Mouse (Mus musculus) MEL (cell line): ENCODE results near the gene Golga2. TPM values are rescaled to one million over a fixed set of nuclear protein-coding genes. Genes with fewer than 3 reads are reported as not detected.

Source experiments
- DNase-seq: peaks from one replicate; pipeline ENCODE4 v3.0.0; 2011; ENCODE audit warnings: low read depth, low spot score
- H3K27ac ChIP-seq: 2 replicates; pipeline ENCODE4 v1.5.1; 2012; ENCODE audit warnings: low read depth, mild to moderate bottlenecking, control low read depth, low read length, moderate library complexity; ENCODE audit not compliant: control insufficient read depth
- H3K27me3 ChIP-seq, 2 experiments: fragments of 150-350 bp in 1 of 2; sonication (generic) in 1 of 2; 2 replicates each; pipeline ENCODE4 v1.6.1; 2012; ENCODE audit warnings: low read length in 2 of 2, mild to moderate bottlenecking in 2 of 2, improper control_type of control experiment in 1 of 2, moderate library complexity in 1 of 2; ENCODE audit not compliant: insufficient read depth in 2 of 2, control insufficient read depth in 1 of 2
- H3K36me3 ChIP-seq, 2 experiments: 2 replicates each; pipeline ENCODE4 v1.6.1; 2012 to 2014; ENCODE audit warnings: low read length in 2 of 2, improper control_type of control experiment in 1 of 2, inconsistent platforms in 1 of 2, mild to moderate bottlenecking in 1 of 2; ENCODE audit not compliant: insufficient read depth in 2 of 2, control insufficient read depth in 1 of 2
- H3K4me1 ChIP-seq, 2 experiments: fragments of 150-350 bp in 1 of 2; sonication (generic) in 1 of 2; 2 replicates each; pipeline ENCODE4 v1.6.1; 2012; ENCODE audit warnings: low read length in 2 of 2, improper control_type of control experiment in 1 of 2, mild to moderate bottlenecking in 1 of 2; ENCODE audit not compliant: insufficient read depth in 2 of 2, control insufficient read depth in 1 of 2
- H3K4me3 ChIP-seq, 2 experiments: fragments of 150-350 bp in 1 of 2; sonication (generic) in 1 of 2; 2 replicates each; pipeline ENCODE4 v1.5.1; 2012; ENCODE audit warnings: low read depth in 2 of 2, low read length in 2 of 2, mild to moderate bottlenecking in 2 of 2, moderate library complexity in 2 of 2, control low read depth in 1 of 2, improper control_type of control experiment in 1 of 2; ENCODE audit not compliant: control insufficient read depth in 1 of 2, insufficient read depth in 1 of 2
- H3K79me2 ChIP-seq: 2 replicates; pipeline ENCODE4 v1.6.1; 2012; ENCODE audit warnings: mild to moderate bottlenecking, low read length, moderate library complexity; ENCODE audit not compliant: control insufficient read depth, poor library complexity, insufficient read depth
- H3K9ac ChIP-seq: 2 replicates; pipeline ENCODE4 v1.6.1; 2012; ENCODE audit warnings: low read depth, mild to moderate bottlenecking, control low read depth, low read length, moderate library complexity; ENCODE audit not compliant: control insufficient read depth, poor library complexity, severe bottlenecking
- H3K9me3 ChIP-seq: fragments of 150-350 bp; sonication (generic); replicated peaks from 2 replicates; pipeline ENCODE4 v1.6.1; 2012; ENCODE audit warnings: mild to moderate bottlenecking, low read length, improper control_type of control experiment, moderate library complexity; ENCODE audit not compliant: insufficient read depth
- CHD1 ChIP-seq: IDR thresholded peaks from 2 replicates; pipeline ENCODE4 v1.6.1; 2012; ENCODE audit warnings: low read depth, mild to moderate bottlenecking, inconsistent platforms, low read length, improper control_type of control experiment
- CTCF ChIP-seq, 3 experiments: IDR thresholded peaks in 2 of 3; conservative IDR thresholded peaks in 1 of 3; 2 replicates each; pipeline ENCODE4 v1.5.1; 2011 to 2012; ENCODE audit warnings: low read length in 3 of 3, low read depth in 2 of 3, mild to moderate bottlenecking in 2 of 3, improper control_type of control experiment in 1 of 3, inconsistent platforms in 1 of 3, mixed read lengths in 1 of 3, moderate library complexity in 1 of 3; ENCODE audit not compliant: control insufficient read depth in 1 of 3, insufficient read depth in 1 of 3, poor library complexity in 1 of 3, severe bottlenecking in 1 of 3
- ELF1 ChIP-seq: IDR thresholded peaks from 2 replicates; pipeline ENCODE4 v1.6.1; 2014; ENCODE audit warnings: low read depth, mild to moderate bottlenecking, inconsistent platforms, low read length, improper control_type of control experiment, moderate library complexity
- EP300 ChIP-seq, 2 experiments: IDR thresholded peaks; 2 replicates each; pipeline ENCODE4 v1.6.1; 2011; ENCODE audit warnings: improper control_type of control experiment in 2 of 2, low read length in 2 of 2, low read depth in 1 of 2, mild to moderate bottlenecking in 1 of 2
- ETS1 ChIP-seq: IDR thresholded peaks from 2 replicates; pipeline ENCODE4 v1.6.1; 2012; ENCODE audit warnings: low read depth, mild to moderate bottlenecking, inconsistent platforms, low read length, improper control_type of control experiment, moderate library complexity
- GABPA ChIP-seq: IDR thresholded peaks from 2 replicates; pipeline ENCODE4 v1.6.1; 2012; ENCODE audit warnings: low read depth, mild to moderate bottlenecking, inconsistent platforms, low read length, improper control_type of control experiment, moderate library complexity
- GATA1 ChIP-seq: IDR thresholded peaks from 2 replicates; pipeline ENCODE4 v1.6.1; 2011; ENCODE audit warnings: low read depth, low read length, improper control_type of control experiment
- HCFC1 ChIP-seq: IDR thresholded peaks from 2 replicates; pipeline ENCODE4 v1.6.1; 2012; ENCODE audit warnings: low read depth, mild to moderate bottlenecking, inconsistent platforms, low read length, improper control_type of control experiment, moderate library complexity
- MYB ChIP-seq: IDR thresholded peaks from 2 replicates; pipeline ENCODE4 v1.6.1; 2011; ENCODE audit warnings: mild to moderate bottlenecking, low read depth, low read length, improper control_type of control experiment
- NELFE ChIP-seq: IDR thresholded peaks from 2 replicates; pipeline ENCODE4 v1.6.1; 2011; ENCODE audit warnings: low read depth, low read length, improper control_type of control experiment
- NRF1 ChIP-seq: IDR thresholded peaks from 2 replicates; pipeline ENCODE4 v1.6.1; 2014; ENCODE audit warnings: low read depth, mild to moderate bottlenecking, inconsistent platforms, low read length, improper control_type of control experiment, moderate library complexity; ENCODE audit not compliant: poor library complexity, insufficient read depth, severe bottlenecking
- POLR2A ChIP-seq, 2 experiments: IDR thresholded peaks; 2 replicates each; pipeline ENCODE4 v1.6.1; 2011 to 2012; ENCODE audit warnings: low read length in 2 of 2, mild to moderate bottlenecking in 2 of 2, control low read depth in 1 of 2, improper control_type of control experiment in 1 of 2, low read depth in 1 of 2, moderate library complexity in 1 of 2; ENCODE audit not compliant: control insufficient read depth in 1 of 2, insufficient read depth in 1 of 2, poor library complexity in 1 of 2
- POLR2AphosphoS5 ChIP-seq: IDR thresholded peaks from 2 replicates; pipeline ENCODE4 v1.6.1; 2012; ENCODE audit warnings: low read depth, borderline replicate concordance, mild to moderate bottlenecking, inconsistent platforms, low read length, moderate library complexity, mixed read lengths
- RAD21 ChIP-seq: IDR thresholded peaks from 2 replicates; pipeline ENCODE4 v1.6.1; 2011; ENCODE audit warnings: mild to moderate bottlenecking, low read depth, low read length, improper control_type of control experiment
- SIN3A ChIP-seq: IDR thresholded peaks from 2 replicates; pipeline ENCODE4 v1.6.1; 2012; ENCODE audit warnings: low read length, improper control_type of control experiment, inconsistent platforms
- TCF12 ChIP-seq: IDR thresholded peaks from 2 replicates; pipeline ENCODE4 v1.6.1; 2014; ENCODE audit warnings: low read depth, mild to moderate bottlenecking, inconsistent platforms, low read length, improper control_type of control experiment, moderate library complexity
- UBTF ChIP-seq: IDR thresholded peaks from 2 replicates; pipeline ENCODE4 v1.6.1; 2012; ENCODE audit warnings: low read depth, mild to moderate bottlenecking, inconsistent platforms, low read length, improper control_type of control experiment, moderate library complexity, borderline replicate concordance; ENCODE audit not compliant: insufficient read depth
- ZC3H11A ChIP-seq: IDR thresholded peaks from 2 replicates; pipeline ENCODE4 v1.6.1; 2012; ENCODE audit warnings: low read depth, mild to moderate bottlenecking, inconsistent platforms, low read length, improper control_type of control experiment
- polyA plus RNA-seq, 2 experiments: library from polyadenylated mRNA; stranded (reverse) in 1 of 2; unstranded in 1 of 2; fragments of >175 nt in 1 of 2; fragments of >200 nt in 1 of 2; gene quantifications; 2 replicates each; pipeline versions ENCODE4 v1.2.1 to v1.2.4; 2012; ENCODE audit warnings: low replicate concordance in 2 of 2, low read depth in 1 of 2; ENCODE audit not compliant: insufficient read length in 2 of 2, insufficient read depth in 1 of 2, missing spikeins in 1 of 2
- total RNA-seq: library from RNA; depleted of rRNA; stranded (reverse); fragments of 300-350 nt; gene quantifications from 2 replicates; pipeline ENCODE4 v1.2.3, GENCODE M21; 2012

Gene Golga2
- total and polyA plus RNA-seq, 3 experiments = 20.3 to 38.6 TPM; not detected in 1

GRCm38 (mm10) chr2:32311443-32312317, 24.5 kb downstream of the Golga2 start:
- Histone ChIP-seq H3K4me1 (peaks cover 2 to 3% of the 10 kb centered on the region in 2 experiments; a peak in 2 of 4 replicates), H3K4me3 (peak overlapping the region; percentile 43 to 78), H3K27me3 (no peaks in the 10 kb centered on the region), H3K36me3 (no peaks in the 10 kb centered on the region), H3K9me3 (no peaks in the 10 kb centered on the region), H3K27ac (no peak overlapping the region), H3K79me2 (no peaks in the 10 kb centered on the region), H3K9ac (peak overlapping the region; percentile 46)
- peak; percentile 23 for DNase-seq
- TF ChIP-seq CTCF (IDR thresholded peaks at IDR 0.05 in 2 of 3, conservative IDR thresholded peaks at IDR 0.05 in 1 of 3; ENCODE audit: control insufficient read depth in 1 of 3, insufficient read depth in 1 of 3, low read depth in 2 of 3, low read length in 3 of 3, poor library complexity in 1 of 3, severe bottlenecking in 1 of 3) = peak in 1 of 3 experiments; percentile 30; a peak in 2 of 6 replicates
- TF ChIP-seq ELF1 = no peak

DNA sequence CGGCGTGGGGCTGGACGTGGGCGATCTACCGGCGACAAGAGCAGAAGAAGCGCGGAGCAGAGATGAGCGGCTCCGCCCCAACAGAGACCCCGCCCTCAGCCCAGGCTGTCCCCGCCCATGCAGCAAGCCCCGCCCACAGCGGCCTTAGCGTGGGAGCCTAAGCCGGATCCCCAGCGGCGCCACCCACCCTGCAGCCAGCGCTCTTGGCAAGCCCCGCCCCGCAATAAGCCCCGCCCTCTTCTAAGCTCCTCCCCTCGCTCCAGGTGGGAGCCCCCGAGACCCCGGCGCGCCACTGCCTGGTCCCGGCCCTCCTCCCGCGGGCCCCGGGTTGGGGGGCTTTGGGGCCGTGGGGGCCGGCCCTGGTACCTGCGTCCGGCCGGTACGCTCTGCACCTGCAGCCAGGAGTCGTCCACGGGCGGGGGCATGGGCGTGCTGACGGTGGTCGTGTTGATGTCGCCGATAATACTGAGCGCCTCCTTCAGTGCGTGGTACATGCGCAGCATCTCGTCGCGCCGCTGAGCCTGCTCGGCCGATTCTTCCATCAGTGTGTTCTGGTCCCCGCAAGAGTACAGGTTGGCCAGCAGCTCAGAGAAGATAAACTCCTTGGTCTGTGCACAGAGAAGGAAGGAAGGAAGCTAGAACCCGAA, 25.3 kb downstream of the Golga2 start:
- peak overlapping the region; percentile 6 to 47; a peak in 3 of 4 replicates for H3K4me3 ChIP-seq
- H3K9me3 ChIP-seq = no peaks in the 10 kb centered on the region
- peak; percentile 88 for DNase-seq
- TF ChIP-seq POLR2A (IDR thresholded peaks at IDR 0.05; ENCODE audit: control insufficient read depth in 1 of 2, insufficient read depth in 1 of 2, low read depth in 1 of 2, low read length in 2 of 2, poor library complexity in 1 of 2) = peak in 1 of 2 experiments; percentile 39; a peak in 1 of 4 replicates
- TF ChIP-seq NRF1 = peak; percentile 44; the same call in 1 of the 2 replicates
- no peak for TF ChIP-seq ETS1
- TF ChIP-seq, all 39 proteins: peak for 2
- Histone ChIP-seq H3K36me3 (no peaks in the 10 kb centered on the region), H3K27ac (no peak overlapping the region), H3K79me2 (no peaks in the 10 kb centered on the region), H3K4me1 (peaks cover 2 to 3% of the 10 kb centered on the region in 2 experiments; a peak in 2 of 4 replicates), H3K27me3 (no peaks in the 10 kb centered on the region), H3K9ac (peak overlapping the region; percentile 46)

- H3K9ac ChIP-seq = no peak overlapping the region
- no peaks in the 10 kb centered on the region for H3K36me3 ChIP-seq
- no peak overlapping the region for H3K4me3 ChIP-seq
- DNase-seq = no peak
- no peaks in the 10 kb centered on the region for H3K9me3 ChIP-seq
- H3K4me1 ChIP-seq = peaks cover 2 to 3% of the 10 kb centered on the region in 2 experiments; a peak in 2 of 4 replicates
- no peak overlapping the region for H3K27ac ChIP-seq
- TF ChIP-seq GATA1 = no peak
- no peak for TF ChIP-seq ELF1
- TF ChIP-seq HCFC1 = no peak
- no peak for TF ChIP-seq RAD21
- no peak for TF ChIP-seq UBTF
- TF ChIP-seq NELFE = no peak
- no peak for TF ChIP-seq POLR2A (IDR thresholded peaks at IDR 0.05; ENCODE audit: control insufficient read depth in 1 of 2, insufficient read depth in 1 of 2, low read depth in 1 of 2, low read length in 2 of 2, poor library complexity in 1 of 2)
- no peak for TF ChIP-seq CHD1
- no peak; the same call in 1 of the 2 replicates for TF ChIP-seq POLR2AphosphoS5
- TF ChIP-seq SIN3A = no peak
- no peak for TF ChIP-seq TCF12
- no peak for TF ChIP-seq ZC3H11A
- no peak for TF ChIP-seq MYB
- TF ChIP-seq EP300 (IDR thresholded peaks at IDR 0.05; ENCODE audit: low read depth in 1 of 2, low read length in 2 of 2) = no peak
- TF ChIP-seq GABPA = no peak
- H3K27me3 ChIP-seq = no peaks in the 10 kb centered on the region
- H3K79me2 ChIP-seq = no peaks in the 10 kb centered on the region
These were observed 27.6 kb downstream of the Golga2 start for GRCm38 (mm10) chr2:32314831-32315230.
